Mouse (Mus musculus) C2C12 (cell line): Measurements from ENCODE around the gene Disp3.

ENCODE experiments used
- CTCF ChIP-seq: IDR thresholded peaks from one replicate; pipeline ENCODE4 v1.5.1; 2011; ENCODE audit not compliant: control insufficient read depth, insufficient read depth, insufficient read length
- MAX ChIP-seq: IDR thresholded peaks from one replicate; pipeline ENCODE4 v1.6.1; 2011; ENCODE audit warnings: mild to moderate bottlenecking, control low read depth
- MYOG ChIP-seq: IDR thresholded peaks from one replicate; pipeline ENCODE4 v1.6.1; 2011; ENCODE audit not compliant: control insufficient read depth, insufficient read length; ENCODE audit errors: extremely low read depth
- USF1 ChIP-seq: IDR thresholded peaks from one replicate; pipeline ENCODE4 v1.6.1; 2011; ENCODE audit warnings: low read depth, mild to moderate bottlenecking, control low read depth, moderate library complexity

GRCm38 (mm10) chr4:148271656-148272055 lies 16.1 kb downstream of the Disp3 start:
- TF ChIP-seq CTCF (no peak), MAX (no peak), USF1 (no peak), MYOG (no peak)
